Mouse (Mus musculus) heart, adult 8-10 months (tissue): ENCODE data around the gene Gm10840. TPM values are rescaled to one million over a fixed set of nuclear protein-coding genes. Genes with fewer than 3 reads are reported as not detected.

ENCODE experiments used
- DNase-seq: peaks from one replicate; pipeline ENCODE4 v3.0.0; 2022; ENCODE audit warnings: low spot score
- total RNA-seq, 4 experiments: library from RNA; stranded (reverse); gene quantifications; 2 replicates each; pipeline ENCODE4 v1.2.4; 2022

Gene Gm10840
- total RNA-seq, 4 experiments from 2014 or later: not detected

- peak; percentile 55 for DNase-seq
These were observed 469 bp upstream of the Gm10840 start for GRCm38 (mm10) chr11:106159921-106160840.

GRCm38 (mm10) chr11:106162237-106162636 is 1.6 kb downstream of the Gm10840 start:
- DNase-seq: no peak

- DNase-seq: peak; percentile 49
These were observed 2.9 kb downstream of the Gm10840 start for GRCm38 (mm10) chr11:106163546-106163945.

GRCm38 (mm10) chr11:106164601-106165180 is 4.0 kb downstream of the Gm10840 start:
- DNase-seq: no peak

DNA sequence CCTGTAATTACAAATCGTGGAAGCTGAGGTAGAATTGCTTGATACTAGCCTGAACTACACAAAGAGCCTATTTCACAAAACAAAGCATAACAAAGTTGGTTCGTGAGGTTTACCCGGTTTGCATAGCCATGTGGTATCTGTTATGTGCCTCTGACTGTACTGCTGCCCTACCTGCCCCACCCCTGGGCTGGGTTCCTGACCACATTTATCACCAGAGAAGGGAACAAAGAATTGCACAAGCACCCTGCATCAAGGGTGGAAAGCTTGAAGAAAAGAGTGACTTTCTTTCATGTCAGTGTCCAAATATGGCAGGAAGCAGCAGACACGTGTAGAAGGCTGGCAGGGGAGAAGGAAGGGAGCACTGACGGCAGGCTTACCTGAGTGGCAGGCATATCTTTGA is 6.8 kb downstream of the Gm10840 start:
- no peak for DNase-seq

GRCm38 (mm10) chr11:106170807-106171206 is 10.2 kb downstream of the Gm10840 start:
- no peak for DNase-seq

DNA sequence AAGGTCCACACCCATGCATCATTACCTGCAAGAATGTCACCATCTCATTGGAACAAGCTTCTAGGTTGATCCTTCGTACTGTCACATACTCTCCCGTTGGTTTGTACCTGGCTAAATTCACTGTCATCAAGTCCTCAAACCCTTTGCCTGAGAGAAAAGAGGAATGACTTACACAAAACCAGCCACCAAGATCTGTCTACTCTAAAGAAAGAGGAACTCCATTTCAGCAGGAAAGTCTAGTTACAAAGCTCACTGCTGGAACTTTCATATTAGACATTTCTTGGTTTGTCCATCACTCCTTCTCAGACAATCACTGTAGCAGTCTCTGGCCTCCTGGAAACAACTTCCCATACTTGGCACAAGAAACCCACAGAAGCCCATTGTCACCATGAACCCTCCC is 12.6 kb downstream of the Gm10840 start:
- DNase-seq: no peak

GRCm38 (mm10) chr11:106174372-106174771 is 13.7 kb downstream of the Gm10840 start:
- no peak for DNase-seq

DNA sequence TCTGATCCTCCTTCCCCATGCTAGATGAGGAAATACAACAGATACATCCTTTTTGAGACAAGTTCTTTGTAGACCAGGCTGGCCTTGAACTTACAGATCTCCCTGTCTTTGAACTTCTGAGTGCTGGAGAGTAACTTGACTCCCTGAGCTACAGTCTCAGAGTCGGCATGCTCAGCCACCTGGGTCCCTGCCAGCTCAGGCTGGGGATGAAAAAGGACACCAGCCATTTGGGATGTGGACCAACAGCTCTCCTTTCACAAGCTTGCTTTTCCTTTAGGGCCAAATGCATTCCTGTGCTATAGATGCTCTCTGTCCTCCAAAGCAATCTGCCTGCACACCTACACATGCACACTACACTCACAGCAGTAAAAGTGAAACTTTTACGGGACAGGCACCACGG is 14.4 kb downstream of the Gm10840 start:
- no peak for DNase-seq

GRCm38 (mm10) chr11:106176372-106176771 is 15.7 kb downstream of the Gm10840 start:
- no peak for DNase-seq

GRCm38 (mm10) chr11:106178036-106178782 is 17.6 kb downstream of the Gm10840 start:
- no peak for DNase-seq

GRCm38 (mm10) chr11:106179711-106180448 is 19.2 kb downstream of the Gm10840 start:
- no peak for DNase-seq

GRCm38 (mm10) chr11:106180449-106180801 is 19.8 kb downstream of the Gm10840 start:
- no peak for DNase-seq

- no peak for DNase-seq
These were observed 26.7 kb downstream of the Gm10840 start for GRCm38 (mm10) chr11:106187326-106187725.

- no peak for DNase-seq
These were observed 31.1 kb downstream of the Gm10840 start for GRCm38 (mm10) chr11:106191716-106192115.

GRCm38 (mm10) chr11:106192241-106192640 is 31.6 kb downstream of the Gm10840 start:
- DNase-seq: no peak

DNA sequence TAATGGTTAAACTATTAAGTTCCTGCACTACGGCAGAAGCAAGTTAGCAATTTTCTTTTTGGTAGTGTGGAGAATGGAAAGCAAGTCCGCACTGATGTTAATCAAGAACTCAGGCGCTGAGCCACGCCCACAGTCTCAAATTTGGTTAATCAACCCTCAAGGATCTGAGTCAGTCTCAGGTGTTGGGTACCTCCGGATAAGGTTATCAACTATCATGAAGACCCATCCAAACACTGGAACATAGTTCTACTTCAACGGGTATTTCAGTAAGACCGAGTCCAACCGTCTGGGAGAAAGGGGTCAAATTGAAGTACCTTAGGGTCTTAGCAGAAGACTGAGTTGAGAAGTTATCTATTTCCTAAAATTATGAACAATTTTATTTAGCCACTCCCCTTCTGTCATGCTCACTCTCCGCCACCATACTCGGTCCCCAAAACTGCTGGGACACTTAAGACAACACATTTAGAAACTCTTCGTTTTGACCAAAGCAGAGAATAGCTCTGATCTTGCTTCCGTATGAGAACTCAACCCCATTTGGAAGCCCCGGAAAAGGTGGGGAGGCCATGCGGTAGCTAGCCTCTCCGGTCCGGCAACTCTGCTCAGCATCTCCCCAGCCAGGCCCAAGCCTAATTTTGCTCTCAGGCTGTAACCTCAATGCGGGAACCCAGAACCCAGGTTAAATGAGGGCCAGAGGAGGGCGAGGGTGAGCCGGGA is 32.2 kb downstream of the Gm10840 start:
- no peak for DNase-seq

GRCm38 (mm10) chr11:106193371-106194154 is 32.9 kb downstream of the Gm10840 start:
- peak; percentile 95 for DNase-seq

DNA sequence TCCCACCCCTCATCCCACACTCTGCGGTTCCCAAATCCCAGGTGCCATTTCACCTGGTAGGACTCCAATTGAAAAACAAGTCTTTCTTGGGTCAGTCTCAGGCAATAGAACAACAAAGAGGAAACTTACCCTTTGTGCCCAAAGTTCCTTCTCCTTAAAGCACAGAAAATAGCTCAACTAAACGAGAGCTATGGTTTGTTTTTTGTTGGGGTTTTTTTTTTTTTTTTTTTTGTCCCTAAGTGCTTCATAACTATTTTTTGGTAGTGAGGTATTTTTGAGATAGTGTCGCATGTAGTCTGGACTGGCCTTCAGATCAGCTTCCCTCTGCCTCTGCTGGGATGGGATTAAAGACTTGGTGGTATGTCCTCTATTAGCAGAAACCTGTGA is 33.5 kb downstream of the Gm10840 start:
- no peak for DNase-seq

DNA sequence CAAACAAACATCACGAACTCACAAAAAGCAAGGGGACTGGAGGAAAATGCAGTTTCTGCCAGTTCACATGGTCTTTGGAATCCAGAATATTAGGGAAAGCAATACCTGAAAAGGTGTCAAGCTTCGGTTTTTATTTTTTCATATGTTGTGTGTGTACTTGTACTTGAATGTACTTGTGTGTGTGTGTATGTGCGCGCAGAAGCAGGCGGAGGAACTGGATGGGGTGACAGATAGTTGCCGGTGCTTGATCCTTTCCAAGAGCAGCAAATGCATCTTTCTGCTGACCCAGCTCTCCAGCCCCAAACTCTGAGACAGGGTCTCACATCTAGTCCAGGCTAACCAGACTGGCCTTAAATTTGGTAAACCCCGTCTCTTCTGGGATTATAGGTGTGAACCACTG is 34.2 kb downstream of the Gm10840 start:
- DNase-seq: no peak
